Mouse (Mus musculus): ENCODE measurements around the gene Sptlc3. TPM values are rescaled to one million over a fixed set of nuclear protein-coding genes. Genes with fewer than 3 reads are reported as not detected.

Sptlc3 gene
- total and polyA plus RNA-seq, 3 experiments: not detected

DNA sequence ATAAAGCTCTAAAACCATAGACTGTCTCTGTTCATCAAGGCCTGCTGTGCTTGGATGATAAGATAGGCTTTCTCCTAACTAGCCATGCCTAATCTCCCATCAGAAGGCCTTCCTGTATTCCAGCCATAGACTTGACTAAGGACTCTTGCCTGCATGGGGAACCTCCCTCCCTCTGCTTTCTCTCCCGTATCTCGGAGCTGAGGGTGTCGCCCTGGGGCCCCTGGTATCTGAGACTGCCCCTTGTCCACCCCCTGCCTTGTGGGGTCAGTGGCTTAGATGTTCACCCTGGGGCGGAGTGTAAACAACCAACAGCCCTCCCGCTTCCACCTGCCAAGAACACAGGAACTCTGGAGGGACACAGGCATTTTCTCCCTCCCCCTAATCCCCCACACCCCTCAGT lies 5.0 kb upstream of the Sptlc3 start:
- Histone ChIP-seq H3K79me2 (ENCODE audit: control insufficient read depth, insufficient read depth, low read length, poor library complexity) (no peaks in the 10 kb centered on the region), H3K9ac (ENCODE audit: control insufficient read depth, low read depth, low read length, poor library complexity, severe bottlenecking) (no peak overlapping the region), H3K27ac (ENCODE audit: control insufficient read depth, low read depth, low read length) (no peak overlapping the region), H3K4me1 (ENCODE audit: control insufficient read depth in 1 of 2, insufficient read depth in 2 of 2, low read length in 2 of 2) (no peaks in the 10 kb centered on the region), H3K9me3 (replicated peaks; ENCODE audit: insufficient read depth, low read length) (no peaks in the 10 kb centered on the region), H3K36me3 (ENCODE audit: control insufficient read depth in 1 of 2, insufficient read depth in 2 of 2, low read length in 2 of 2) (no peaks in the 10 kb centered on the region), H3K4me3 (ENCODE audit: control insufficient read depth in 1 of 2, insufficient read depth in 1 of 2, low read depth in 2 of 2, low read length in 2 of 2) (no peak overlapping the region), H3K27me3 (ENCODE audit: control insufficient read depth in 1 of 2, insufficient read depth in 2 of 2, low read length in 2 of 2) (no peaks in the 10 kb centered on the region)
- no peak for TF ChIP-seq MYC (IDR thresholded peaks at IDR 0.05; ENCODE audit: low read depth, low read length)
- DNase-seq (ENCODE audit: low read depth, low spot score): no peak

DNA sequence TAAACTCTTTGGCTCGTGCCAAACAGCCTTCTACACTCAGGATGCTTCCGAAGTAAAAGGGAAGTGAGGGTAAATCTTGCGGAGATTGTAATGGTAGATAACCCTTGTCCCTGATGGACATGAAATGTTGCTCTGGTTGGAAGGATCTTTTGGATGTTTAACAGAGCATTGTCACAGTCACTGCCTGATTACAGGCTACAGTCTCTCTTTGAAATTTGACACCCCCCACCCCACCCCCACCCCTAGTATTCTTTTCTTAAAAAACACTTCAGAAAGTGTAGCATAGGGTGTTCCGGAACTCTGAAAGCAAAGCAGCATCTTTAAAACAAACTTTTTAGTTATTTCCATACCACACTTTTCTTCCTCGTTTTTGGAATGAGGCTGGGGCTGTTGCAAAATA lies 916 bp downstream of the Sptlc3 start:
- Histone ChIP-seq H3K27ac (ENCODE audit: control insufficient read depth, low read depth, low read length) (no peak overlapping the region), H3K4me3 (ENCODE audit: control insufficient read depth in 1 of 2, insufficient read depth in 1 of 2, low read depth in 2 of 2, low read length in 2 of 2) (no peak overlapping the region), H3K79me2 (ENCODE audit: control insufficient read depth, insufficient read depth, low read length, poor library complexity) (no peaks in the 10 kb centered on the region), H3K9ac (ENCODE audit: control insufficient read depth, low read depth, low read length, poor library complexity, severe bottlenecking) (no peak overlapping the region), H3K4me1 (ENCODE audit: control insufficient read depth in 1 of 2, insufficient read depth in 2 of 2, low read length in 2 of 2) (no peaks in the 10 kb centered on the region), H3K27me3 (ENCODE audit: control insufficient read depth in 1 of 2, insufficient read depth in 2 of 2, low read length in 2 of 2) (no peaks in the 10 kb centered on the region), H3K9me3 (replicated peaks; ENCODE audit: insufficient read depth, low read length) (no peaks in the 10 kb centered on the region), H3K36me3 (ENCODE audit: control insufficient read depth in 1 of 2, insufficient read depth in 2 of 2, low read length in 2 of 2) (no peaks in the 10 kb centered on the region)
- DNase-seq (ENCODE audit: low read depth, low spot score): no peak
- TF ChIP-seq POLR2AphosphoS5 (IDR thresholded peaks at IDR 0.05; ENCODE audit: borderline replicate concordance, low read depth, low read length): no peak

GRCm38 (mm10) chr2:139561966-139562505 lies 68.3 kb downstream of the Sptlc3 start:
- Histone ChIP-seq H3K9ac (ENCODE audit: control insufficient read depth, low read depth, low read length, poor library complexity, severe bottlenecking) (no peak overlapping the region), H3K9me3 (replicated peaks; ENCODE audit: insufficient read depth, low read length) (no peaks in the 10 kb centered on the region), H3K79me2 (ENCODE audit: control insufficient read depth, insufficient read depth, low read length, poor library complexity) (no peaks in the 10 kb centered on the region), H3K4me1 (ENCODE audit: control insufficient read depth in 1 of 2, insufficient read depth in 2 of 2, low read length in 2 of 2) (no peaks in the 10 kb centered on the region), H3K27me3 (ENCODE audit: control insufficient read depth in 1 of 2, insufficient read depth in 2 of 2, low read length in 2 of 2) (no peaks in the 10 kb centered on the region), H3K27ac (ENCODE audit: control insufficient read depth, low read depth, low read length) (no peak overlapping the region), H3K36me3 (ENCODE audit: control insufficient read depth in 1 of 2, insufficient read depth in 2 of 2, low read length in 2 of 2) (no peaks in the 10 kb centered on the region), H3K4me3 (ENCODE audit: control insufficient read depth in 1 of 2, insufficient read depth in 1 of 2, low read depth in 2 of 2, low read length in 2 of 2) (no peak overlapping the region)
- DNase-seq (ENCODE audit: low read depth, low spot score): no peak
- no peak for TF ChIP-seq E2F4 (IDR thresholded peaks at IDR 0.05; ENCODE audit: borderline replicate concordance, low read depth, low read length)
- TF ChIP-seq RCOR1 (IDR thresholded peaks at IDR 0.05; ENCODE audit: low read depth, low read length): no peak
- TF ChIP-seq GABPA (IDR thresholded peaks at IDR 0.05; ENCODE audit: low read depth, low read length): no peak
- no peak for TF ChIP-seq ZMIZ1 (IDR thresholded peaks at IDR 0.05; ENCODE audit: low read depth, low read length)
- TF ChIP-seq KAT2A (conservative IDR thresholded peaks at IDR 0.05; ENCODE audit: low read depth, low read length): no peak
- no peak for TF ChIP-seq SMC3 (IDR thresholded peaks at IDR 0.05; ENCODE audit: low read depth, low read length)
- TF ChIP-seq MYC (IDR thresholded peaks at IDR 0.05; ENCODE audit: low read depth, low read length): no peak
- no peak for TF ChIP-seq TBP (IDR thresholded peaks at IDR 0.05; ENCODE audit: low read depth, low read length)
- TF ChIP-seq POLR2A (IDR thresholded peaks at IDR 0.05; ENCODE audit: control insufficient read depth in 1 of 2, insufficient read depth in 1 of 2, low read depth in 1 of 2, low read length in 2 of 2, poor library complexity in 1 of 2): no peak
- no peak for TF ChIP-seq MEF2A (IDR thresholded peaks at IDR 0.05; ENCODE audit: extremely low read depth, insufficient replicate concordance, low read depth, low read length, poor library complexity, severe bottlenecking)
- TF ChIP-seq ZNF384 (IDR thresholded peaks at IDR 0.05; ENCODE audit: low read depth, low read length): no peak
- TF ChIP-seq MXI1 (IDR thresholded peaks at IDR 0.05; ENCODE audit: low read depth, low read length): no peak
- no peak for TF ChIP-seq ELF1 (IDR thresholded peaks at IDR 0.05; ENCODE audit: low read depth, low read length)
- no peak for TF ChIP-seq POLR2AphosphoS2 (IDR thresholded peaks at IDR 0.05; ENCODE audit: low read length)
- no peak for TF ChIP-seq CHD1 (IDR thresholded peaks at IDR 0.05; ENCODE audit: low read depth, low read length)
- no peak for TF ChIP-seq NRF1 (IDR thresholded peaks at IDR 0.05; ENCODE audit: insufficient read depth, low read depth, low read length, poor library complexity, severe bottlenecking)
- TF ChIP-seq CTCF (IDR thresholded peaks at IDR 0.05 in 2 of 3, conservative IDR thresholded peaks at IDR 0.05 in 1 of 3; ENCODE audit: control insufficient read depth in 1 of 3, insufficient read depth in 1 of 3, low read depth in 2 of 3, low read length in 3 of 3, poor library complexity in 1 of 3, severe bottlenecking in 1 of 3): no peak
- no peak for TF ChIP-seq HCFC1 (IDR thresholded peaks at IDR 0.05; ENCODE audit: low read depth, low read length)

Measured in MEL (cell line).